Mouse (Mus musculus): ENCODE measurements around the gene Nr2c2ap.

Gene Nr2c2ap

DNA sequence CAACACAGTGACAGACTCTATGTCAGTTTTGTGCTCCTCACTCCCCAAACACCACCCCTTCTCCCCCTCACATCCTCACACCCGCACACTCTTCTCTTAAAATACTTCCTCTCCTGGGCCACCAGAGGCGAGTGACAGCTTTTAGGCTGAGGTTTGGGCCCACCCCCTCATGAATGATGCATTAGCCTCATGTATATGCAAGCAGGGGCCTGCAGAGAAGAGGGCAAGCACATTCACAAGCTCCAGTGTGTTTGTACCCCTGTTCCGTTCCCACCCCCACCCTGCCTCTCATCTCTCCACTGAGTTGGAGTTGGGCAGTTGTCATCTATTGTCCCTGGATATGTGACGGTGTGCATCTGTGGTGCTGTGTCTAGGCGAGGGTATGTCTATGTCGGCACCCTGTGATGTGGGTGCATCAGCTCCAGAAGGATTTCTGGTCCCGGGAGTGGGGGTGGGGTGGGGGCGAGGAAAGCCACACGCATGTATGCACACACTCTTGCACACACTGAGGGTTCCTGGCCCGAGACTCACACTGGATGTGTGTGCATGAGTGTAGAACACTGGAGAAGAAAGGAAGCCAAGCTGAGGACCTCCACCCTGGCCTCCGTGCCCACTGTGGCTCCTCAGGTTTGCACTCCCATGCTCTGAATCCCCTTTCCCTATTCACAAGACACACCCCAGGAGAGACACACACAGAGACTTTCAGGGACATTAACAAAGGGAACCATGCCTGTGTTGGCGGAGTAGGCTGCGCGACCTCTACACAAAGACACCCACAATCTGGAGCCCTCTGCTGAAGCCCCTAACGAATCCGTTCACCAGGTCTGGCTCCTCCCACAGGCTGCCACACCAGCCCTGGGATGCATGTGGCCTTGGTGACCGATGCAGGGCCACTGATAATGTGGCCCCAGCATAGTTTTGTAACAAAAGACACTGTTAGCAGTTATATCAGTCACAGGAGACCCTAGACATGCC is 12.1 kb upstream of the Nr2c2ap start:
- no peak for DNase-seq (ENCODE audit: low spot score)

- DNase-seq (ENCODE audit: low spot score), result no peak
Measured at GRCm38 (mm10) chr8:70120667-70121066, 10.5 kb upstream of the Nr2c2ap start, which contains the start of gene Ncan. Gene Ncan, minus strand, starts transcription at chr8:70120873.

DNA sequence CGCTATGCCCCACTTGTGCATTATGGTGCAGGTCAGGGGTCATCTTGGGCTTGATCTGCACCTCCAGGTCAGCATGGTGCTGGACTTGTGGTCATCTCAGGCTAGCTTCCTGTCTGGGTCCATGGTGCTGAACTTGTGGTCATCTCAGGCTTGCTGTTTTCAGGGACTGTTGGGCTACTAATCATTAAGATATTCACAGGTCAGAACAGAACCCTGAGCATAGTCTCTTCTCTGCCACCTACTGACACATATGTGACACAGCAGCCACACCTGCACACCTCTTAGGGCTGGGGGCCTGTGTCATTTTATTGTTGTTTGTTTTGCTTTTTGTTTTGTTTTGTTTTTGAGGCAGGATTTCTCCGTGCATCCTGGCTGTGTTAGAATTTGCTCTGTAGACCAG is 8.3 kb upstream of the Nr2c2ap start:
- no peak for DNase-seq (ENCODE audit: low spot score)

- no peak for DNase-seq (ENCODE audit: low spot score)
Measured at GRCm38 (mm10) chr8:70124992-70125391, 6.1 kb upstream of the Nr2c2ap start.

GRCm38 (mm10) chr8:70128435-70128834 is 2.7 kb upstream of the Nr2c2ap start:
- DNase-seq (ENCODE audit: low spot score), result peak; percentile 79

- DNase-seq (ENCODE audit: low spot score), result peak; percentile 95
Measured at GRCm38 (mm10) chr8:70129309-70129952, 1.7 kb upstream of the Nr2c2ap start.

DNA sequence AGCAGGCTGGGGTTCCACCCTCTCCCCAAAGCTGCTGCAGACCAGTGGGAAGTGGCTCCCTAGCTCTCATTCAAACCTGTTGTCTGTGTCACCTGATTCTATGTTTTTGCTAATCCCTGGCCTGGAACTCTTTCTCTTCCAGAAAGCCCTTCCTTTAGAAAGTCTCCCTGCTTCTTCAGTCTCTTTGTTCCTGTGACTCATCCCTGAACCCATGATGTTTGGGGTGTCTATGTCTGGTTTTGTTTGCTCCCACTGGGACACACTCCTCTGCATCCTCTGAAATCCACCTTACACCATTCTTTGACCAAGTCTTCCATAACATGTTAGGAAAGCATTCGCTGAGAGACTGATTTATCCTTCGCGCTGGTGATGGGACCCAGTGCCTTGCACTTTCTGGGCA is 1.1 kb upstream of the Nr2c2ap start:
- no peak for DNase-seq (ENCODE audit: low spot score)

DNA sequence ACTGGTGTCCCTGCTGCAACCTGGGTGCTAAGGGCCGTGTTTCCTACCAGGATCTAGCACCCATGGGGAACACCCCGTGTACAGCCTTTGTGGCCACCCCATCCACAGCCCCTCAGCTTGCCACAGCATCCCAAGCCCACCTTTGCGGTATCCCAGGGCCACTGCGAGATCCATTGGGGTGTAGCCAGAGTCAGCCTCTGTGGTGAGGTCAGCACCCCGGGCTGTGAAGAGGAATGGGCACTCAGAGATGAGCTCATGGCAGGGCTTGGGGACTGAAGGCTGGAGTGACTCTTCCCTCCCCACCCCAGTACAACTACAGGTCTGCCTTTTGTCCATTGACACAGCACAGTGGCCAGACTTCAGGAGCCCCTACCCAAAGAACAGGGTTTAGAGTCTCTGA is 3.0 kb downstream of the Nr2c2ap start:
- no peak for DNase-seq (ENCODE audit: low spot score)

- no peak for DNase-seq (ENCODE audit: low spot score)
Measured at GRCm38 (mm10) chr8:70134931-70135330, 3.8 kb downstream of the Nr2c2ap start.

DNA sequence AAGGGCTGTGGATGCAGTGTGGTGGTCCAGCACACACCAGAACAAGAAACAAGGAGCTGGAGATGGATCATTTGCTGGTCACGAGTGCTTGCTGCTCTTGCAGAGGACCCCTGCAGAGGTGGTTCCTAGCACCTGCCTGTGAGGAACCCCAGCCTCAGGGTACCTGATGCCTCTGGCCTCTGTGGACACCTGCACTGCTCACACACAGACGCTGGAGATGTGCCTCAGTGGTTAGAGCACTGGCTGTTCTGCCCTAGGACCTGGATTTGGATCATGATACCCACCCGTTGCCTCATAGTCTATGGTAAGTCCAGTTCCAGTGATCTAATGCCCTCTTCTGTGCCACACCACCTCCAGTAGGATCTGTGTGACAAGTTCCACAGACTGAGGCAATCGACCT is 5.5 kb downstream of the Nr2c2ap start:
- DNase-seq (ENCODE audit: low spot score), result no peak

DNA sequence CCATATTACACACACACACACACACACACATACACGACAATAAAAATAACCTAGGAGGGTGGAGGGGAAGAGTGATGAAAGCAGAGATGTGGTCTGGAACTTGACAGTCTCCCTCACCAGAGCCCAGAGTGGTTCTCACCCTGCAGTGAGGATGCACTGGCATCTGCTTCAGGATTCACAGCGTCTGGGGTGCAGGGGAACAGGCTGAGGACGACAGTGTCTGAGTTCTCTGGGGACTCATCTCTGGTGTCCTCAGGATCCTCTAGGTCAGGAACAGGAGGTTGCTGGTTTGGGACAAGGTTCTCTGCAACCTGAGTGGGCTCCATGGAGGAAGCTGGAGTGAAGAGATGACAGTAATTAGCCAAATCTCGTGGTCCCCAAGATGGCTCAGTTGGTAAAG is 6.8 kb downstream of the Nr2c2ap start:
- DNase-seq (ENCODE audit: low spot score), result no peak

DNA sequence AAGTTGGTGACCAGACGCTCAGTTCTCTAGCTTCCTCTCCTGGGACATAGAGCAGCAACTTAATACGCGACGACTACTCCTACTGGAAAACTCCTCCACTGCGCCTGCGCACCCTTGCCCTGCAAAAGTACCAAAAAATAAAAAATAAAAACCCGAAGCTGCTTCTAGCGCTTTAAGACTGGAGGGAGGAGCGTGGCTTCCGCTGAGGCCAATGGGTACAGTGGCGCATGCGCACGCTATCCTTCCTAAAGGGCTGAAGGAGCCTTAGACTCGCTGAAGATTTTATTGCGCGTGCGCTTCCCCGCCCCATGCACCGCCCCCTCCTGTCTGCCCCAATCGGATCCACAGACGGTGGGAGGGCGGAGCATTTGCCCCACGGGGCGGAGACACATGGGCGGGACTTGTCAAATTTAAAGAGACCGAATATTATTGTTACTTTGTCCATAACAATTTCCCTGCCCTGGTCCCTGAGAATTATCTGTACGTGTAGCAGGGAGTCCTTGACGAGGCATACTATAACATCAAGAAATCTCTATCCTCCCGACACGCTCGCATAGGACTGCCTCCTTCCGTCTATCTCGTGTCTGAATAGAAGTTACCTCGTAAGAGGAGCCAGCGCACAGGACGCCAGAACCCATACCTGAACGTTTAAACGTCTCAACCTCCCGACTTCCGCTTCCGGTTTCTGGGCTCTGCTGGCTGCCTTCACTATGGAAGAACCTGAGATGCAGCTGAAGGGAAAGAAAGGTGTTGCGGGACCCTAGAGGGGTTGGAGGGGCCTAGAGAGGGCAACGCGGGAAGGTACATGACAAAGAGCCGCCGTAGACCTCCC is 8.1 kb downstream of the Nr2c2ap start, which contains the start of the genes Rfxank, Borcs8 and Mef2b:
TSS of gene Rfxank (minus strand) at position 129 of the 832 bp plus-strand sequence.
TSS of gene Borcs8 (plus strand) at position 474 of the 832 bp plus-strand sequence.
TSS of gene Mef2b (plus strand) at position 686 of the 832 bp plus-strand sequence.
- peak; percentile 100 for DNase-seq (ENCODE audit: low spot score)

GRCm38 (mm10) chr8:70139981-70140380 is 8.8 kb downstream of the Nr2c2ap start:
- DNase-seq (ENCODE audit: low spot score), result peak; percentile 56

DNA sequence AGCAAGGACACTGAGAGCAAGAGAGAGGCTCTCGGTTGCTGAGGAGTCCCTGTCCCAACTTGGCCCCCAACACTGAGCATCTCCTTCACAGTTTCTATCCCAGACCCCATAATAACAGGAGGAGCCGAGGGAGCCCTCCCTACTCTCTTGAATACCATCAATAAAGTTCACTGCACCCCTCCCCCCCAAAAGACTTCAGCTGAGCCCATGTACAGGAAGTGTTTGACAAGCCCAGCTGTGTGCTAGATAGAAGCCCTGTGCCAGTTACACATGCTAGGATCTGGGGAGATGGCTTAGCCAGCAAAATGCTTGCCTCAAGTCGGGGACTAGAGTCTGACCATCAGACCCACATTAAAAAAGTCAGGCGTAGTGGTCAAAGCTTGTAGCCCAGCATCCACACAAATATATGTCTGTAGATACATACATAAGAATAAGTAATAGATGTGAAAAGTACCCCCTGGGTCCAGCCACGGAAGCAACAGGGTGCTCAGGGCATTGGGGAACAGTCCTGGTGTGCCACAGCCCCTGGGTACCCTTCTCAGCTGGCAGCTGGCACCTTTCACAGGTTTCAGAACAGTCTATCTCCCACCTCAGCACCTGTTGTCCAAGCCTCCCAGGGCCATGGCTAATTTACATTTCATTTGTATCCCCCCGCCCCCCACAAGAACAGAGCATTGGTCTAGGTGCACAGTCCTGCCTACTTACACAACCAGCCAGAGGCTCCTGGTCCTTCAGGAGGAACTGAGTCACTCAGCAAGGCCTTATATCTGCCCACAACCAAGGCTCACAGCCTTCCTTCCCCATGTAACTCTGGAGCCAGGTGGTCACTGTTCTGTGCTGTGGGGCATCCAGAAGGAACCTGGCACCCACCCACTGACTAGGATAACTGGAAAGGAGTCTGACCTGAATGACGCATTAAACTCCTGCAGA is 16.8 kb downstream of the Nr2c2ap start:
- no peak for DNase-seq (ENCODE audit: low spot score)

DNA sequence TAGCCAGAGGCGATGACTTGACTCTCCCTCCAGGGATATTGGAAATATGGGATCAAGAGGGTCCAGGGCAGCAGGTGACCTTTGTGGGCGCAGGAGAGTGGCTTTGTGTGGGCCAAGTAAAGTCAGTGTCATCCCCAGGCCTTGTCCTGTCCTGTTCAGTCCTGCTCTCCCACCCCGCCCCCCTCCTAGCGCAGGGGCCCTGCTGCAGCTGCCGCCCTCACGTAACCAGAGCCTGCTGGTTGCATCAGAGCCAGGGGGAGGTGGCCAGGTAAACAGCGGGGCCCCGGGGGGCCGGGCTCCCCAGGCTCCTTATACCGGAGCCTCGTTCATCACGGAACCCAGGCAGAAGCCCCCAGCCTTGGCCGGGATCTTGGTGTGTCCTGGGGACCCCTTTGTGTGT is 19.0 kb downstream of the Nr2c2ap start:
- DNase-seq (ENCODE audit: low spot score), result no peak

DNA sequence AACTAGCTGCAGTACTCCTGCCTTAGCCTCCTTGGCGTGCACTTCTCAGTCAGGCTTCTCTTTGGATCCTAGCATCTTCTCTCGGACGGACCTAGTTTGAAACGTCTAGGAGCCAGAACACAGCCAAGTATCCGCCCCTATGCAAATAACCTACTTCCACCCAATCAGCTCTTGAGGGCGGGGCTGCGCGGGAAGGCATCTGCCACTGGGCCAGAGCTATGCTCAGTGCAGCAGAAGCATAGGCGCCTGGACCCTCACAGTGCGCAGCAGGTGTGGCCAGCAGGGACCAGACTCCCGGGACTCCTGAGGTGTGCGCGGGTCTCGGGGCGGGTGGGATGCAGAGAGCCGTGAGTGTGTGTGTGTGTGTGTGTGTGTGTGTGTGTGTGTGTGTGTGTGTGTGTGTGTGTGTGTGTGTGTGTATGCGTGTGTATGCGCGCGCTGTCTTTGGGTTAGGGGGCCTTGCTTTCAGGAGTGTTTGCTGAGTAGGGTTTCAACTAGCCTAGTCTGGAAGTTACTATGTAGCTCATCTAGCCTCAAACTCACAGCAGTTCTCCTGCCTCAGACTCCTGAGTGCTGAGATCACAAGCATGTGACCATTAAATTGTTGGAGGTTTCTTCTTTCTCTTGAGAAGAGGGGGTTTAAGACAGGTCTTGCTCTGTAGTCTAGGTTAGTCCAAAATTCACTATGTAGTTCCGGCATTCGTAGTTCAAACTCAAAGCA is 21.6 kb downstream of the Nr2c2ap start:
- peak; percentile 52 for DNase-seq (ENCODE audit: low spot score)

DNA sequence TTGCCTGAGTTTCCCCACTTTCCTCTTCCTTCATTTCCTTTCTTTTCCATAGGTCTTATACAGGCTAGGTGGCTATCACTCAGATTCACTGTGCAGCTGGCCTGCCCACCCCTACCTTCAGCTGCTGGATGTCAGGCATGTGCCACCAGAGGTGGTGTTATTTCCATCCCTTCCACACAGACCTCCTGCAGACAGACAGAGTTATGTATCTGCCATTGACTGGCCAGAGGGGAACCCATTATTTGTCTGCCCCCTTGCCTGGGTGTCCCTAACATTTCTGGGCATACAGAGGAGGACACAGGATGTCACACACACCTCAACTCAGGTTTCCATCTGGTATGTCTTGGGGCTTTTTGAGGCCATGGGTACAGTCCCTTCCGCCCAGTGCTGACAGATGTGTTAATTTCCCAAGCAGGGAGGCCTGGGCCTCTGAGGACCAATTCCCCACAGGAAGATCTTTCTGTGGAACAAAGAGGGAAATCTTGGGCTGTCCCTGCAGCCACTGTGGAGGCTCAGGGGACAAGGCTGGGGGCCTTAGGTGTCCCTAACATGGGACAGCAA is 26.2 kb downstream of the Nr2c2ap start:
- no peak for DNase-seq (ENCODE audit: low spot score)

GRCm38 (mm10) chr8:70158069-70158853 is 27.1 kb downstream of the Nr2c2ap start:
- DNase-seq (ENCODE audit: low spot score), result no peak

DNA sequence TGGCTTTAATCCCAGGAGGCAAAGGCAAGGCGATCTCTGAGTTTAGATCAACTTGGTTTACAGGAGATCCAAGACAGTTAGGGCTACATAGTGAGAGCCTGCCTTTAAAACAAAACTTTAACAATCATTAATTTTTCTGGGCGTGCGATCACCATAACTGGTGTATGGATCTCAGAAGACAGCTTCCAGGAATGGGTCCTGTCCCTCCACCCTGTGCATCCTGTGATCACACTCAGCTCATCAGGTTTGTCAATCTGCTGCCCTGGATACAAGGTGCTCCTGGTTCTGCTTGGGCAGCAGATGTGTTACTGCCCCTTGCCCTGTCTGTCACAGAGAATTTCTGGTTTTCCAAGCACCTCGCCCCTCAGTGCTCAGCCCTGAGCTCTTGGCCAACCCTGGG is 28.1 kb downstream of the Nr2c2ap start:
- DNase-seq (ENCODE audit: low spot score), result no peak

All from adipocyte (in vitro differentiated cells).